Mouse (Mus musculus): ENCODE measurements around the gene Strap. TPM values are rescaled to one million over a fixed set of nuclear protein-coding genes. Genes with fewer than 3 reads are reported as not detected.

Strap gene
- polyA plus RNA-seq, 1 experiment from 2014 or later = 233 TPM

GRCm38 (mm10) chr6:137744700-137745099, 9.8 kb downstream of the Strap start:
- H3K27me3 ChIP-seq (ENCODE audit: low read depth, poor library complexity, severe bottlenecking) = no peaks in the 10 kb centered on the region
- no peak for DNase-seq (ENCODE audit: low spot score)
- H3K27ac ChIP-seq (replicated peaks) = no peak overlapping the region
- H3K4me1 ChIP-seq = no peaks in the 10 kb centered on the region
- H3K4me3 ChIP-seq = no peak overlapping the region
- H3K36me3 ChIP-seq = peaks cover 98% of the 10 kb centered on the region
- no peaks in the 10 kb centered on the region for H3K9me3 ChIP-seq (replicated peaks)
- 94% methylated on average over 4 of the region's 4 CpGs for WGBS

GRCm38 (mm10) chr6:137747174-137747928, 12.5 kb downstream of the Strap start:
- H3K27ac ChIP-seq (replicated peaks) = no peak overlapping the region
- H3K4me3 ChIP-seq = no peak overlapping the region
- 76% methylated on average over 5 of the region's 5 CpGs for WGBS
- H3K27me3 ChIP-seq (ENCODE audit: low read depth, poor library complexity, severe bottlenecking) = no peaks in the 10 kb centered on the region
- H3K9me3 ChIP-seq (replicated peaks) = no peaks in the 10 kb centered on the region
- H3K4me1 ChIP-seq = no peaks in the 10 kb centered on the region
- DNase-seq (ENCODE audit: low spot score) = no peak
- H3K36me3 ChIP-seq = peaks cover 98% of the 10 kb centered on the region

- Histone ChIP-seq H3K27me3 (ENCODE audit: low read depth, poor library complexity, severe bottlenecking) (no peaks in the 10 kb centered on the region), H3K4me1 (peaks cover 12% of the 10 kb centered on the region), H3K36me3 (peaks cover 59% of the 10 kb centered on the region), H3K27ac (replicated peaks) (no peak overlapping the region), H3K4me3 (no peak overlapping the region), H3K9me3 (replicated peaks) (no peaks in the 10 kb centered on the region)
- WGBS = 93% methylated on average over 10 of the region's 10 CpGs
- DNase-seq (ENCODE audit: low spot score) = no peak
Measured at GRCm38 (mm10) chr6:137751551-137752274, 16.8 kb downstream of the Strap start.

GRCm38 (mm10) chr6:137752275-137752655, 17.4 kb downstream of the Strap start:
- Histone ChIP-seq H3K27ac (replicated peaks) (no peak overlapping the region), H3K9me3 (replicated peaks) (no peaks in the 10 kb centered on the region), H3K4me3 (no peak overlapping the region), H3K27me3 (ENCODE audit: low read depth, poor library complexity, severe bottlenecking) (no peaks in the 10 kb centered on the region), H3K4me1 (peaks cover 12% of the 10 kb centered on the region), H3K36me3 (peaks cover 53% of the 10 kb centered on the region)
- 90% methylated on average over 4 of the region's 4 CpGs for WGBS
- DNase-seq (ENCODE audit: low spot score) = no peak

- H3K4me3 ChIP-seq = peak within 1 kb of the TSS; percentile 81
- peaks cover 33% of the 10 kb centered on the region for H3K36me3 ChIP-seq
- 11% methylated on average over 26 of the region's 26 CpGs for WGBS
- H3K9me3 ChIP-seq (replicated peaks) = no peaks in the 10 kb centered on the region
- H3K27ac ChIP-seq (replicated peaks) = peak within 1 kb of the TSS; percentile 91
- no peaks in the 10 kb centered on the region for H3K27me3 ChIP-seq (ENCODE audit: low read depth, poor library complexity, severe bottlenecking)
- DNase-seq (ENCODE audit: low spot score) = peak; percentile 90
- peaks cover 16% of the 10 kb centered on the region for H3K4me1 ChIP-seq
Measured at GRCm38 (mm10) chr6:137754056-137754856, 19.4 kb downstream of the Strap start, which contains the start of gene Dera. Gene Dera, plus strand, starts transcription at chr6:137754546.

GRCm38 (mm10) chr6:137754857-137755232, 20.0 kb downstream of the Strap start:
- peaks cover 27% of the 10 kb centered on the region for H3K36me3 ChIP-seq
- H3K9me3 ChIP-seq (replicated peaks) = no peaks in the 10 kb centered on the region
- H3K27ac ChIP-seq (replicated peaks) = peak overlapping the region; percentile 91
- no peaks in the 10 kb centered on the region for H3K27me3 ChIP-seq (ENCODE audit: low read depth, poor library complexity, severe bottlenecking)
- H3K4me1 ChIP-seq = peaks cover 22% of the 10 kb centered on the region
- WGBS = 7% methylated on average over 8 of the region's 8 CpGs
- peak overlapping the region; percentile 81 for H3K4me3 ChIP-seq
- DNase-seq (ENCODE audit: low spot score) = no peak

- Histone ChIP-seq H3K27ac (replicated peaks) (no peak overlapping the region), H3K9me3 (replicated peaks) (no peaks in the 10 kb centered on the region), H3K4me1 (peaks cover 25% of the 10 kb centered on the region), H3K4me3 (no peak overlapping the region), H3K27me3 (ENCODE audit: low read depth, poor library complexity, severe bottlenecking) (no peaks in the 10 kb centered on the region), H3K36me3 (peaks cover 13% of the 10 kb centered on the region)
- no peak for DNase-seq (ENCODE audit: low spot score)
- 72% methylated on average over 5 of the region's 5 CpGs for WGBS
Measured at GRCm38 (mm10) chr6:137756310-137756709, 21.4 kb downstream of the Strap start.

GRCm38 (mm10) chr6:137757891-137758290, 23.0 kb downstream of the Strap start:
- WGBS = 90% methylated on average over 1 of the region's 1 CpGs
- Histone ChIP-seq H3K9me3 (replicated peaks) (no peaks in the 10 kb centered on the region), H3K4me3 (no peak overlapping the region), H3K36me3 (no peaks in the 10 kb centered on the region), H3K4me1 (peaks cover 25% of the 10 kb centered on the region), H3K27me3 (ENCODE audit: low read depth, poor library complexity, severe bottlenecking) (no peaks in the 10 kb centered on the region), H3K27ac (replicated peaks) (no peak overlapping the region)
- no peak for DNase-seq (ENCODE audit: low spot score)

- peak overlapping the region; percentile 49; the same call in 1 of the 2 replicates for H3K27ac ChIP-seq (replicated peaks)
- 52% methylated on average over 8 of the region's 8 CpGs for WGBS
- DNase-seq (ENCODE audit: low spot score) = no peak
- H3K4me1 ChIP-seq = peaks cover 29% of the 10 kb centered on the region
- H3K9me3 ChIP-seq (replicated peaks) = no peaks in the 10 kb centered on the region
- no peaks in the 10 kb centered on the region for H3K36me3 ChIP-seq
- H3K4me3 ChIP-seq = no peak overlapping the region
- H3K27me3 ChIP-seq (ENCODE audit: low read depth, poor library complexity, severe bottlenecking) = no peaks in the 10 kb centered on the region
Measured at GRCm38 (mm10) chr6:137759681-137760080, 24.8 kb downstream of the Strap start.

- Histone ChIP-seq H3K4me1 (peaks cover 27% of the 10 kb centered on the region), H3K4me3 (no peak overlapping the region), H3K27ac (replicated peaks) (no peak overlapping the region), H3K27me3 (ENCODE audit: low read depth, poor library complexity, severe bottlenecking) (no peaks in the 10 kb centered on the region), H3K9me3 (replicated peaks) (no peaks in the 10 kb centered on the region), H3K36me3 (no peaks in the 10 kb centered on the region)
- no peak for DNase-seq (ENCODE audit: low spot score)
- 90% methylated on average over 15 of the region's 15 CpGs for WGBS
Measured at GRCm38 (mm10) chr6:137760966-137761365, 26.1 kb downstream of the Strap start.

- Histone ChIP-seq H3K4me3 (no peak overlapping the region), H3K36me3 (no peaks in the 10 kb centered on the region), H3K4me1 (peaks cover 18% of the 10 kb centered on the region), H3K27ac (replicated peaks) (0 out of 2 replicates have a peak overlapping the region, but pooled peaks have one; percentile 1), H3K9me3 (replicated peaks) (no peaks in the 10 kb centered on the region), H3K27me3 (ENCODE audit: low read depth, poor library complexity, severe bottlenecking) (no peaks in the 10 kb centered on the region)
- WGBS = 40% methylated on average over 3 of the region's 3 CpGs
- DNase-seq (ENCODE audit: low spot score) = no peak
Measured at GRCm38 (mm10) chr6:137764572-137765210, 29.8 kb downstream of the Strap start.

GRCm38 (mm10) chr6:137766177-137766576, 31.3 kb downstream of the Strap start:
- Histone ChIP-seq H3K27ac (replicated peaks) (no peak overlapping the region), H3K36me3 (no peaks in the 10 kb centered on the region), H3K9me3 (replicated peaks) (no peaks in the 10 kb centered on the region), H3K4me1 (peaks cover 13% of the 10 kb centered on the region), H3K27me3 (ENCODE audit: low read depth, poor library complexity, severe bottlenecking) (no peaks in the 10 kb centered on the region), H3K4me3 (no peak overlapping the region)
- DNase-seq (ENCODE audit: low spot score) = no peak
